Mouse (Mus musculus) embryonic fibroblast, embryonic 13.5 days (primary cell): ENCODE measurements around the gene Gpr171.

Experiments
- CTCF ChIP-seq: IDR thresholded peaks from 2 replicates; pipeline ENCODE4 v1.5.1; 2011; ENCODE audit warnings: mild to moderate bottlenecking, control low read depth, low read length, moderate library complexity, borderline replicate concordance; ENCODE audit not compliant: insufficient read depth
- POLR2A ChIP-seq: IDR thresholded peaks from 2 replicates; pipeline ENCODE4 v1.6.1; 2011; ENCODE audit warnings: low read depth, mild to moderate bottlenecking, control low read depth, low read length, moderate library complexity

- no peak for TF ChIP-seq CTCF
- TF ChIP-seq POLR2A = no peak
These were observed 27.1 kb upstream of the Gpr171 start for GRCm38 (mm10) chr3:59128681-59129080.
